Mouse (Mus musculus) MEL (cell line): ENCODE results near the gene N6amt1. TPM values are rescaled to one million over a fixed set of nuclear protein-coding genes. Genes with fewer than 3 reads are reported as not detected.

Source experiments
- DNase-seq: peaks from one replicate; pipeline ENCODE4 v3.0.0; 2011; ENCODE audit warnings: low read depth, low spot score
- H3K27ac ChIP-seq: 2 replicates; pipeline ENCODE4 v1.5.1; 2012; ENCODE audit warnings: low read depth, mild to moderate bottlenecking, control low read depth, low read length, moderate library complexity; ENCODE audit not compliant: control insufficient read depth
- H3K27me3 ChIP-seq, 2 experiments: fragments of 150-350 bp in 1 of 2; sonication (generic) in 1 of 2; 2 replicates each; pipeline ENCODE4 v1.6.1; 2012; ENCODE audit warnings: low read length in 2 of 2, mild to moderate bottlenecking in 2 of 2, improper control_type of control experiment in 1 of 2, moderate library complexity in 1 of 2; ENCODE audit not compliant: insufficient read depth in 2 of 2, control insufficient read depth in 1 of 2
- H3K36me3 ChIP-seq, 2 experiments: 2 replicates each; pipeline ENCODE4 v1.6.1; 2012 to 2014; ENCODE audit warnings: low read length in 2 of 2, improper control_type of control experiment in 1 of 2, inconsistent platforms in 1 of 2, mild to moderate bottlenecking in 1 of 2; ENCODE audit not compliant: insufficient read depth in 2 of 2, control insufficient read depth in 1 of 2
- H3K4me1 ChIP-seq, 2 experiments: fragments of 150-350 bp in 1 of 2; sonication (generic) in 1 of 2; 2 replicates each; pipeline ENCODE4 v1.6.1; 2012; ENCODE audit warnings: low read length in 2 of 2, improper control_type of control experiment in 1 of 2, mild to moderate bottlenecking in 1 of 2; ENCODE audit not compliant: insufficient read depth in 2 of 2, control insufficient read depth in 1 of 2
- H3K4me3 ChIP-seq, 2 experiments: fragments of 150-350 bp in 1 of 2; sonication (generic) in 1 of 2; 2 replicates each; pipeline ENCODE4 v1.5.1; 2012; ENCODE audit warnings: low read depth in 2 of 2, low read length in 2 of 2, mild to moderate bottlenecking in 2 of 2, moderate library complexity in 2 of 2, control low read depth in 1 of 2, improper control_type of control experiment in 1 of 2; ENCODE audit not compliant: control insufficient read depth in 1 of 2, insufficient read depth in 1 of 2
- H3K79me2 ChIP-seq: 2 replicates; pipeline ENCODE4 v1.6.1; 2012; ENCODE audit warnings: mild to moderate bottlenecking, low read length, moderate library complexity; ENCODE audit not compliant: control insufficient read depth, poor library complexity, insufficient read depth
- H3K9ac ChIP-seq: 2 replicates; pipeline ENCODE4 v1.6.1; 2012; ENCODE audit warnings: low read depth, mild to moderate bottlenecking, control low read depth, low read length, moderate library complexity; ENCODE audit not compliant: control insufficient read depth, poor library complexity, severe bottlenecking
- H3K9me3 ChIP-seq: fragments of 150-350 bp; sonication (generic); replicated peaks from 2 replicates; pipeline ENCODE4 v1.6.1; 2012; ENCODE audit warnings: mild to moderate bottlenecking, low read length, improper control_type of control experiment, moderate library complexity; ENCODE audit not compliant: insufficient read depth
- CHD1 ChIP-seq: IDR thresholded peaks from 2 replicates; pipeline ENCODE4 v1.6.1; 2012; ENCODE audit warnings: low read depth, mild to moderate bottlenecking, inconsistent platforms, low read length, improper control_type of control experiment
- CHD2 ChIP-seq: IDR thresholded peaks from 2 replicates; pipeline ENCODE4 v1.6.1; 2011; ENCODE audit warnings: low read length, improper control_type of control experiment
- GATA1 ChIP-seq: IDR thresholded peaks from 2 replicates; pipeline ENCODE4 v1.6.1; 2011; ENCODE audit warnings: low read depth, low read length, improper control_type of control experiment
- HCFC1 ChIP-seq: IDR thresholded peaks from 2 replicates; pipeline ENCODE4 v1.6.1; 2012; ENCODE audit warnings: low read depth, mild to moderate bottlenecking, inconsistent platforms, low read length, improper control_type of control experiment, moderate library complexity
- KAT2A ChIP-seq: conservative IDR thresholded peaks from 2 replicates; pipeline ENCODE4 v1.6.1; 2012; ENCODE audit warnings: low read depth, low read length, improper control_type of control experiment, inconsistent platforms
- MAFK ChIP-seq: IDR thresholded peaks from 2 replicates; pipeline ENCODE4 v1.6.1; 2011; ENCODE audit warnings: low read depth, mild to moderate bottlenecking, low read length, improper control_type of control experiment, borderline replicate concordance
- MAX ChIP-seq: IDR thresholded peaks from 2 replicates; pipeline ENCODE4 v1.6.1; 2011; ENCODE audit warnings: low read length, improper control_type of control experiment
- MAZ ChIP-seq: IDR thresholded peaks from 2 replicates; pipeline ENCODE4 v1.6.1; 2012; ENCODE audit warnings: low read depth, mild to moderate bottlenecking, inconsistent platforms, low read length, improper control_type of control experiment
- MEF2A ChIP-seq: IDR thresholded peaks from 2 replicates; pipeline ENCODE4 v1.6.1; 2014; ENCODE audit warnings: low read depth, mild to moderate bottlenecking, inconsistent platforms, low read length, improper control_type of control experiment; ENCODE audit not compliant: poor library complexity, insufficient replicate concordance, severe bottlenecking; ENCODE audit errors: extremely low read depth
- MXI1 ChIP-seq: IDR thresholded peaks from 2 replicates; pipeline ENCODE4 v1.6.1; 2011; ENCODE audit warnings: mild to moderate bottlenecking, low read depth, low read length, improper control_type of control experiment
- MYB ChIP-seq: IDR thresholded peaks from 2 replicates; pipeline ENCODE4 v1.6.1; 2011; ENCODE audit warnings: mild to moderate bottlenecking, low read depth, low read length, improper control_type of control experiment
- MYC ChIP-seq: IDR thresholded peaks from 2 replicates; pipeline ENCODE4 v1.6.1; 2011; ENCODE audit warnings: low read depth, mild to moderate bottlenecking, low read length, improper control_type of control experiment, moderate library complexity
- NELFE ChIP-seq: IDR thresholded peaks from 2 replicates; pipeline ENCODE4 v1.6.1; 2011; ENCODE audit warnings: low read depth, low read length, improper control_type of control experiment
- NRF1 ChIP-seq: IDR thresholded peaks from 2 replicates; pipeline ENCODE4 v1.6.1; 2014; ENCODE audit warnings: low read depth, mild to moderate bottlenecking, inconsistent platforms, low read length, improper control_type of control experiment, moderate library complexity; ENCODE audit not compliant: poor library complexity, insufficient read depth, severe bottlenecking
- POLR2A ChIP-seq, 2 experiments: IDR thresholded peaks; 2 replicates each; pipeline ENCODE4 v1.6.1; 2011 to 2012; ENCODE audit warnings: low read length in 2 of 2, mild to moderate bottlenecking in 2 of 2, control low read depth in 1 of 2, improper control_type of control experiment in 1 of 2, low read depth in 1 of 2, moderate library complexity in 1 of 2; ENCODE audit not compliant: control insufficient read depth in 1 of 2, insufficient read depth in 1 of 2, poor library complexity in 1 of 2
- POLR2AphosphoS2 ChIP-seq: IDR thresholded peaks from 2 replicates; pipeline ENCODE4 v1.6.1; 2011; ENCODE audit warnings: low read length, improper control_type of control experiment
- RAD21 ChIP-seq: IDR thresholded peaks from 2 replicates; pipeline ENCODE4 v1.6.1; 2011; ENCODE audit warnings: mild to moderate bottlenecking, low read depth, low read length, improper control_type of control experiment
- RCOR1 ChIP-seq: IDR thresholded peaks from 2 replicates; pipeline ENCODE4 v1.6.1; 2012; ENCODE audit warnings: low read depth, mild to moderate bottlenecking, inconsistent platforms, low read length, improper control_type of control experiment
- SIN3A ChIP-seq: IDR thresholded peaks from 2 replicates; pipeline ENCODE4 v1.6.1; 2012; ENCODE audit warnings: low read length, improper control_type of control experiment, inconsistent platforms
- SMC3 ChIP-seq: IDR thresholded peaks from 2 replicates; pipeline ENCODE4 v1.6.1; 2011; ENCODE audit warnings: low read depth, low read length, improper control_type of control experiment
- TAL1 ChIP-seq: IDR thresholded peaks from 2 replicates; pipeline ENCODE4 v1.6.1; 2012; ENCODE audit warnings: mild to moderate bottlenecking, inconsistent platforms, low read length, moderate library complexity, mixed read lengths
- TBP ChIP-seq: IDR thresholded peaks from 2 replicates; pipeline ENCODE4 v1.8.0; 2011; ENCODE audit warnings: low read depth, low read length, improper control_type of control experiment
- TCF12 ChIP-seq: IDR thresholded peaks from 2 replicates; pipeline ENCODE4 v1.6.1; 2014; ENCODE audit warnings: low read depth, mild to moderate bottlenecking, inconsistent platforms, low read length, improper control_type of control experiment, moderate library complexity
- UBTF ChIP-seq: IDR thresholded peaks from 2 replicates; pipeline ENCODE4 v1.6.1; 2012; ENCODE audit warnings: low read depth, mild to moderate bottlenecking, inconsistent platforms, low read length, improper control_type of control experiment, moderate library complexity, borderline replicate concordance; ENCODE audit not compliant: insufficient read depth
- USF1 ChIP-seq: IDR thresholded peaks from 2 replicates; pipeline ENCODE4 v1.6.1; 2014; ENCODE audit warnings: low read depth, mild to moderate bottlenecking, inconsistent platforms, low read length, improper control_type of control experiment, moderate library complexity
- ZKSCAN1 ChIP-seq: IDR thresholded peaks from 2 replicates; pipeline ENCODE4 v1.6.1; 2012; ENCODE audit warnings: low read depth, mild to moderate bottlenecking, inconsistent platforms, low read length, improper control_type of control experiment, moderate library complexity
- ZMIZ1 ChIP-seq: IDR thresholded peaks from 2 replicates; pipeline ENCODE4 v1.6.1; 2012; ENCODE audit warnings: low read depth, mild to moderate bottlenecking, inconsistent platforms, low read length, improper control_type of control experiment, moderate library complexity
- ZNF384 ChIP-seq: IDR thresholded peaks from 2 replicates; pipeline ENCODE4 v1.6.1; 2012; ENCODE audit warnings: low read depth, mild to moderate bottlenecking, inconsistent platforms, low read length, improper control_type of control experiment
- polyA plus RNA-seq, 2 experiments: library from polyadenylated mRNA; stranded (reverse) in 1 of 2; unstranded in 1 of 2; fragments of >175 nt in 1 of 2; fragments of >200 nt in 1 of 2; gene quantifications; 2 replicates each; pipeline versions ENCODE4 v1.2.1 to v1.2.4; 2012; ENCODE audit warnings: low replicate concordance in 2 of 2, low read depth in 1 of 2; ENCODE audit not compliant: insufficient read length in 2 of 2, insufficient read depth in 1 of 2, missing spikeins in 1 of 2
- total RNA-seq: library from RNA; depleted of rRNA; stranded (reverse); fragments of 300-350 nt; gene quantifications from 2 replicates; pipeline ENCODE4 v1.2.3, GENCODE M21; 2012

N6amt1 gene
- total and polyA plus RNA-seq, 3 experiments: 16.1 to 24.6 TPM; not detected in 1

DNA sequence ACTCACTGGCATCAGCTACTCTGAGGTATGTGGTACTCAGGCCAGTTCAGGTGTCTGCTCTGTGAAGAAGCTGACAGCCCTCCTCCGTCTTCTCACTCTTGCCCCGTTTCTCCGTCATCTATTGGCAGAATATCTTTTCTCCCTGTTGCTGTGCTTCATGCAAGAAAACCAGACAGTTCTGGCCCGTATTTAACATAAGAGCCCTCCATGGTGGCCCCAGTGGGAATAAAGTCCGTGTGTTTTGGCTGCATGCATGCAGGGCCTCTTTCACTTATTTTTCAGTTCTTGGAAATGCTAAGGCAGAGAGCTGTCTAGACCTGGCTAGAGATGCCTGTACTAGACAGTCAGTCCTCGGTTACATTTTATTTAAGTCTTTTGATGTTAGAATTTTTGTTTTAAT is 6.1 kb downstream of the N6amt1 start:
- Histone ChIP-seq H3K27ac (no peak overlapping the region), H3K36me3 (peaks cover 2% of the 10 kb centered on the region in 2 experiments), H3K27me3 (no peaks in the 10 kb centered on the region), H3K4me1 (no peaks in the 10 kb centered on the region), H3K79me2 (no peaks in the 10 kb centered on the region), H3K4me3 (no peak overlapping the region), H3K9me3 (no peaks in the 10 kb centered on the region), H3K9ac (no peak overlapping the region)
- DNase-seq: no peak
- TF ChIP-seq UBTF: no peak
- no peak for TF ChIP-seq MEF2A
- no peak for TF ChIP-seq SIN3A
- no peak for TF ChIP-seq MYC
- TF ChIP-seq TCF12: no peak
- no peak for TF ChIP-seq ZKSCAN1
- no peak for TF ChIP-seq MAX
- TF ChIP-seq USF1: no peak
- TF ChIP-seq SMC3: no peak
- TF ChIP-seq RAD21: no peak
- no peak for TF ChIP-seq NRF1
- TF ChIP-seq TBP: no peak

- TF ChIP-seq POLR2AphosphoS2: no peak
- no peak for TF ChIP-seq MXI1
- H3K9ac ChIP-seq: no peak overlapping the region
- H3K4me3 ChIP-seq: no peak overlapping the region
- H3K27me3 ChIP-seq: no peaks in the 10 kb centered on the region
- H3K27ac ChIP-seq: no peak overlapping the region
- no peaks in the 10 kb centered on the region for H3K9me3 ChIP-seq
- no peaks in the 10 kb centered on the region for H3K4me1 ChIP-seq
- no peaks in the 10 kb centered on the region for H3K79me2 ChIP-seq
- peaks cover 0 to 3% of the 10 kb centered on the region in 2 experiments; a peak in 2 of 4 replicates for H3K36me3 ChIP-seq
- DNase-seq: peak; percentile 25
Observed at GRCm38 (mm10) chr16:87364231-87364630, 10.2 kb downstream of the N6amt1 start.

- DNase-seq: no peak
- TF ChIP-seq POLR2A (IDR thresholded peaks at IDR 0.05; ENCODE audit: control insufficient read depth in 1 of 2, insufficient read depth in 1 of 2, low read depth in 1 of 2, low read length in 2 of 2, poor library complexity in 1 of 2): no peak
- no peak for TF ChIP-seq MAFK
- TF ChIP-seq MAX: no peak
- TF ChIP-seq MAZ: no peak
- no peak for TF ChIP-seq MEF2A
- no peak for TF ChIP-seq TBP
- no peak for TF ChIP-seq ZMIZ1
- TF ChIP-seq RCOR1: no peak
- no peak for TF ChIP-seq ZKSCAN1
- no peak for TF ChIP-seq ZNF384
- TF ChIP-seq SIN3A: no peak
- TF ChIP-seq MYB: no peak
- TF ChIP-seq KAT2A: no peak
- TF ChIP-seq NRF1: no peak
- TF ChIP-seq TAL1: no peak
- no peak for TF ChIP-seq GATA1
- no peak for TF ChIP-seq CHD1
- no peak for TF ChIP-seq HCFC1
- no peak for TF ChIP-seq NELFE
- TF ChIP-seq CHD2: no peak
- Histone ChIP-seq H3K79me2 (no peaks in the 10 kb centered on the region), H3K27ac (no peak overlapping the region), H3K36me3 (peaks cover 0 to 2% of the 10 kb centered on the region in 2 experiments; a peak in 2 of 4 replicates), H3K9ac (no peak overlapping the region), H3K9me3 (no peaks in the 10 kb centered on the region), H3K4me3 (no peak overlapping the region), H3K27me3 (no peaks in the 10 kb centered on the region), H3K4me1 (no peaks in the 10 kb centered on the region)
Observed at GRCm38 (mm10) chr16:87366035-87366434, 12.1 kb downstream of the N6amt1 start.
